In the genomic region with DNA sequence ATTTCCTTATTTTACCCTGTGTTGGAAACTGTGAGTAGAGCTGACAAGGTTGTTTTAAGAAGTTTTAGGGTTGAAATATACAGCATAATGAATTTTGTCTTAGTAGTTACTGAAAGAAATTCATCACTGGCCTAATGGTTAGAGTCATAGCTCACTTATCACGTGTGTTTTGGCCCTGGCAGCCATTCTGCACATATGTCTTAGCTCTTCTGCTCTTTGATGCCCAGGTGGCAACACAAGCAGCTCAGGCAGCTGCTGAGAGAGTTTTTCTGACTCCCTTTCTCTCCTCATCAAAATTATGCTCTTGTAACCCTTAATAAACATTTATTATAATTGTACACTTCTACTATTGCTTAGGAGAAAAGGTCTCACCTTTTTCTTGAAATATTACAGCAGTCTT, we compare ENCODE assay signal across 19 mouse cellular contexts. TPM values are rescaled to one million over a fixed set of nuclear protein-coding genes. Genes with fewer than 3 reads are reported as not detected.
DNase-seq lines count a peak whose midpoint lies in the region; ATAC-seq and TF ChIP-seq lines count a peak whose summit lies in the region.
"Had no signal": no experiment of that assay in that cellular context is flagged by ENCODE, and none has a peak within 500 bp of the region (broad histone marks: within the 10 kb centered on the region; RNA-seq: fewer than 3 reads in every experiment).

No protein-coding gene starts in this region.

- no peaks in the 10 kb centered on the region for H3K27me3 ChIP-seq in thymus, adult 2 months (ENCODE audit: control insufficient read depth, insufficient read depth, low read length)
- no peaks in the 10 kb centered on the region for H3K27me3 ChIP-seq in heart, embryonic 11.5 days (ENCODE audit: control insufficient read depth, insufficient read depth, low read length)
- H3K27me3 ChIP-seq: CH12.LX; embryonic facial prominence, embryonic 13.5 days; forebrain, embryonic 12.5 days; heart, embryonic 13.5 days; hindbrain, embryonic 15.5 days; Patski had no signal

- no peak for ATAC-seq in heart, embryonic 11.5 days (replicated peaks; ENCODE audit: insufficient number of reproducible peaks, low FRiP score, low TSS enrichment)
- ATAC-seq: activated CD4-positive, CD25-positive, alpha-beta regulatory T cell, adult 4 months; forebrain, embryonic 16.5 days; intestine, embryonic 16.5 days; Patski had no signal

- H3K36me3 ChIP-seq in thymus, adult 2 months (ENCODE audit: control insufficient read depth, insufficient read depth, low read length) = no peaks in the 10 kb centered on the region
- H3K36me3 ChIP-seq in heart, embryonic 11.5 days (ENCODE audit: control insufficient read depth, insufficient read depth, low read length) = no peaks in the 10 kb centered on the region
- H3K36me3 ChIP-seq: embryonic facial prominence, embryonic 13.5 days; forebrain, embryonic 12.5 days; heart, embryonic 13.5 days; hindbrain, embryonic 15.5 days had no signal

- no peak overlapping the region for H3K9ac ChIP-seq in heart, embryonic 11.5 days (ENCODE audit: low read depth, low read length)
- H3K9ac ChIP-seq: embryonic facial prominence, embryonic 13.5 days; forebrain, embryonic 12.5 days; heart, embryonic 13.5 days; hindbrain, embryonic 15.5 days had no signal

- 20% methylated on average over 1 of the region's 1 CpGs for WGBS in thymus, adult 2 months
- WGBS in heart, embryonic 11.5 days (ENCODE audit: insufficient replicate concordance) = 51% methylated on average over 1 of the region's 1 CpGs

- no peak overlapping the region; the same call in 1 of the 2 replicates for H3K27ac ChIP-seq in thymus, adult 2 months (ENCODE audit: control insufficient read depth, insufficient read depth, low read length)
- no peak overlapping the region for H3K27ac ChIP-seq in heart, embryonic 11.5 days (ENCODE audit: low read depth, low read length)
- H3K27ac ChIP-seq: embryonic facial prominence, embryonic 13.5 days; forebrain, embryonic 12.5 days; heart, embryonic 13.5 days; hindbrain, embryonic 15.5 days had no signal

- no peak for TF ChIP-seq POLR2A in thymus, adult 2 months (IDR thresholded peaks at IDR 0.05; ENCODE audit: control insufficient read depth, extremely low read depth, insufficient read depth, low read length, poor library complexity)

- H3K4me1 ChIP-seq in thymus, adult 2 months (replicated peaks; ENCODE audit: control insufficient read depth, insufficient read depth, low read length) = peaks cover 7% of the 10 kb centered on the region
- no peaks in the 10 kb centered on the region for H3K4me1 ChIP-seq in heart, embryonic 11.5 days (ENCODE audit: control insufficient read depth, insufficient read depth, low read length)
- H3K4me1 ChIP-seq: forebrain, embryonic 12.5 days; heart, embryonic 13.5 days; hindbrain, embryonic 15.5 days had no signal

- peak; percentile 11 to 20 for DNase-seq in cerebellum, postnatal 10 days
- no peak for DNase-seq in cerebellum, adult 11-12 months
- peak; percentile 29 for DNase-seq in brain, adult 2 months (ENCODE audit: low read depth, low spot score)
- peak; percentile 45 for DNase-seq in thymus, adult 2 months
- peak; percentile 42 for DNase-seq in thymus, postnatal 25 days
- no peak for DNase-seq in kidney, adult 11 months
- DNase-seq: adrenal gland, postnatal 14 days; gastrocnemius, postnatal 14 days; heart, postnatal 36 days had no signal

- H3K4me2 ChIP-seq in heart, embryonic 11.5 days = no peak overlapping the region
- H3K4me2 ChIP-seq: embryonic facial prominence, embryonic 13.5 days; forebrain, embryonic 12.5 days; heart, embryonic 13.5 days; hindbrain, embryonic 15.5 days had no signal

- H3K4me3 ChIP-seq in thymus, adult 2 months (ENCODE audit: control insufficient read depth, insufficient read depth, low read length) = no peak overlapping the region
- no peak overlapping the region for H3K4me3 ChIP-seq in heart, embryonic 11.5 days (ENCODE audit: low read depth, low read length)
- H3K4me3 ChIP-seq: embryonic facial prominence, embryonic 13.5 days; forebrain, embryonic 12.5 days; heart, embryonic 13.5 days; hindbrain, embryonic 15.5 days had no signal

- TF ChIP-seq CTCF in thymus, adult 2 months (IDR thresholded peaks at IDR 0.05; ENCODE audit: borderline replicate concordance, control insufficient read depth, extremely low read depth, insufficient read depth, low read length, poor library complexity) = no peak

- H3K9me3 ChIP-seq in heart, embryonic 11.5 days (replicated peaks; ENCODE audit: control insufficient read depth, low read length) = no peaks in the 10 kb centered on the region
- H3K9me3 ChIP-seq: embryonic facial prominence, embryonic 13.5 days; forebrain, embryonic 12.5 days; heart, embryonic 13.5 days; hindbrain, embryonic 15.5 days had no signal

RNA-seq across cellular contexts. Expression of a gene that starts 18.1 kb away (rescaled TPM):
- 28.2 and 31.1 TPM in 2 replicates for polyA plus RNA-seq in thymus, adult 2 months (2012; rRNA removed)
- 2.5 and 3.9 TPM in 2 replicates for polyA plus RNA-seq in heart, embryonic 11.5 days (2014; fragmentation: Nextera tagmentation; extraction: Ambion mirVana)

Comparison
In these comparisons a context has a peak if more than half of its experiments do, and no peak if none do; other contexts are left out.
1. DNase-seq: peak in cerebellum, postnatal 10 days (2 of 2), brain, adult 2 months (single experiment), thymus, adult 2 months (single experiment) and thymus, postnatal 25 days (single experiment); none in cerebellum, adult 11-12 months (single experiment) and kidney, adult 11 months (single experiment).